Mouse (Mus musculus): ENCODE measurements at regions not wholly inside any gene's neighbourhood (a gene's known extent, or its start where the extent isn't known, plus 50 kb on each side); places are given as distances from the start of the nearest gene placed in this dataset.

DNA sequence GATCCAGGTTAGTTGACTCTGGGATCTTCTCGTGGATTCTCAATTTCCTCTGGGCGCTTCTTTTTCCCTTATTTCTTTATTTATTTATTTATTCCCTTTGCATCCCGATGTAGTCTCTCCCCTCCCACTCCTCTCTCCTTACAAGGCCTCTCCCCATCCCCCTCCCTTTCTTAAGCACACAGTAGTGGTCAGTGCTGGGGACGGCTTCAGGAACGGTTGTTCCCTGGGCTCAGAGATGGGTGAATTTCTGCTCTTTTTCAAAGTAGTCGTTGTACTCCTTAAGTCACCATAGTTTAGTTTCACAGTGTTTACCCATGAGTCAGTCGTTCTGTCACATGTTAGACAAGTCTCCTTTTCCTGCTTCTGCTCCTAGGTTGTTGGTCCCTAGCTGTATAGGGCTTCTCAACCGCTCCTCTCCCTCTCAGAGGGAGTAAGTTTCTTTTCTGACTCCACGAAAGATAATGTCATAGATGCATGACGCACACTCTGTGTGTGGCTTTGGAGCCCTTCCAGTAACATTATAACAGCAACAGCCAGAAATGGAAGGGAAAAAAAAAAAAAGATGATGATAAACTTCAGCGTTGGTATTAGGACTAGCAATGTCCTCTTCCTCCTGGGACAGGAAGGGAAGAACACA, 129.9 kb upstream of the Fat1 start:
- no peak for ATAC-seq (ENCODE audit: low FRiP score, low read depth)
- Histone ChIP-seq H3K4me1 (no peaks in the 10 kb centered on the region), H3K4me3 (no peak overlapping the region), H3K9ac (no peak overlapping the region), H3K9me3 (no peaks in the 10 kb centered on the region), H3K27me3 (replicated peaks) (no peaks in the 10 kb centered on the region), H3K4me2 (replicated peaks) (no peak overlapping the region), H3K36me3 (no peaks in the 10 kb centered on the region), H3K27ac (no peak overlapping the region)
- WGBS, result 79% methylated on average over 11 of the region's 11 CpGs

DNA sequence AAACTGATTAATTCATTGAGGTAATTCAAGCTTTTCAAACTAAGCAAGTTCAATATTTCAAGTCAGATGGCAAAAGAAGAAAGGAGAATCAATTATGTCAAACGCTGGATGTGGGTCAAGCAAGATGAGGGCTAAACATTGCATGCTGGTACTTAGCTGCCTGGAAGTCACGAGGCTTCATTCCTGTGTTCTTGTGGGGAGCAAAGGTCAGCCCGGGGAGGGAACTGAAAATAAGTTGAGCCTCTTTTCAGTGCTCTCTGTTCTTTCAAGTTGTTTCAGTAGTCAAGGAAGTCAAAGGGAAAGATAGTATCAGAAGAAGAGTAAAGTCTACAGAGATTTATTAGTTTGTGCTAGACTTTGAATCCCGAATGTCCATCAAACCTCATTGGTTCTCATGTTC, 122.9 kb upstream of the Fat1 start:
- Histone ChIP-seq H3K9me3 (no peaks in the 10 kb centered on the region), H3K4me2 (replicated peaks) (no peak overlapping the region), H3K9ac (no peak overlapping the region), H3K27ac (no peak overlapping the region), H3K36me3 (no peaks in the 10 kb centered on the region), H3K4me1 (no peaks in the 10 kb centered on the region), H3K4me3 (no peak overlapping the region), H3K27me3 (replicated peaks) (no peaks in the 10 kb centered on the region)
- no peak for ATAC-seq (ENCODE audit: low FRiP score, low read depth)
- WGBS, result 67% methylated on average over 4 of the region's 4 CpGs

DNA sequence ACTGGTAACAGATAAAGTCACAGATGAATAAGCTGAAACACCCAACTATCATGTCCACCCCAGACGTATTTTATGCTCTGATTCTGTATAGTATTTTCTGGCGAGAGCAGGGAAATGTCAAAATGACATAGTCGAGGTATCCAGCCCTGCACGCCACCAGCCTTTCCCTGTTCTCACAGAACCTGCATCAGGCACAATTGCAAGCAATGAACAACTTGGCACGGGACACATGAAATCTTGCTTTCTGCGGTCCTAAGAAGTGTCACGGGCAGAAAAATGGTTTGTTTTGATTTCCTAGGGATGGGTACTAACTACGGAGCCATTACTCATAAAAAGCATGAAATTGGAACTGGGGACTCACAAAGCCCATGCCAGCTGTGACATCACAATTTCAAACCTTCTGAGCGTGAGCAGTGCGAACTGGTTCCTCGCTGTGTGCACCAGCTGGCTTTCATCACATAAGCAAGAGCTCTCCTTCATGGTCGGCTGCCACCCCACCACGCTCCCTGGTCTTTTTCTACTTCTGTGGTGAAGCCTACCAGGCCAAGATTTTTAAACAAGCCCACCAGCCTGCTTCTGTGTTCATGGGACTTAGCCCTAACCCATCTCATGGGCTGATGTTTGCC, 117.6 kb upstream of the Fat1 start:
- Histone ChIP-seq H3K9me3 (no peaks in the 10 kb centered on the region), H3K4me3 (no peak overlapping the region), H3K9ac (no peak overlapping the region), H3K4me1 (no peaks in the 10 kb centered on the region), H3K4me2 (replicated peaks) (no peak overlapping the region), H3K27me3 (replicated peaks) (no peaks in the 10 kb centered on the region), H3K27ac (no peak overlapping the region), H3K36me3 (no peaks in the 10 kb centered on the region)
- no peak for ATAC-seq (ENCODE audit: low FRiP score, low read depth)
- 76% methylated on average over 13 of the region's 13 CpGs for WGBS

DNA sequence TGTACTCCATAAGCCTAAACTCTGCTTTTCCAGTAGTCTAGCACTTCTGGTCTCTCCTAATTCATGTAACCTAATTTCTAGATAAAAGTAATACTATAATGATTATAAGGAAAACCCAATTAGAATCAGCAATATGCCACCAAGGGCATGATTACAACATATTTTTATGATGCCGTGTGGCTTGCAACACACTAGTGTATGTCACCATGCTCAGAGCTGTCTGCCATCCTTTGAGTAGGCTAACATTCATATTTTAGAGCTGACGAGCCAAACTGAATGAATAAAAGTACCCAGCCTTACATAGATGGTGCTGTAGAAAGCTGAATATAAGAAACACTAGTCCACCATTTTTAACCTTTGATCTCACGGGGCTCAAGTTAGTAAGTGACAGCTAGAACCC, 116.0 kb upstream of the Fat1 start:
- Histone ChIP-seq H3K4me2 (replicated peaks) (no peak overlapping the region), H3K9me3 (0 out of 2 replicates have a peak, but pooled peaks cover 12% of the 10 kb centered on the region), H3K36me3 (no peaks in the 10 kb centered on the region), H3K4me3 (no peak overlapping the region), H3K9ac (no peak overlapping the region), H3K4me1 (no peaks in the 10 kb centered on the region), H3K27ac (no peak overlapping the region), H3K27me3 (replicated peaks) (no peaks in the 10 kb centered on the region)
- no peak for ATAC-seq (ENCODE audit: low FRiP score, low read depth)
- WGBS, result 92% methylated on average over 3 of the region's 3 CpGs

DNA sequence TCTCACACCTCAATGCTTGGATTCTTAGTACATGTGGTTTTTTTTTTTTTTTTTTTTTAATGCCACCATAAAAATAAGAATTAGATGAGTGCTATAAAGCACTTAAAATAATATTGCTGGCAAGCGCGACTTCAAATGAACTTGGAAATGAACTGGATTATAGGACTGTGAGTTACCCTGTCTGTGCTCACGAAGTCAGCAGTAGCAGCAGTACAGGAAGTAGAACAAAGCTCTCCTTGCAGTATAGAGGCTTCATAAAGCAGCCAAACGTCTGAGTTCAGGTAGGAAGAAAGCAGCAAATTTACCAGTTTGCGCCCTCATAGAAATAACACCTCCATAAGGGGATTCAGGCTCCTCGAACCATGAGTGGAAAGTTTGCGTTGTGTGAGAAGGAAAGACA, 115.6 kb upstream of the Fat1 start:
- ATAC-seq (ENCODE audit: low FRiP score, low read depth), result no peak
- Histone ChIP-seq H3K4me2 (replicated peaks) (no peak overlapping the region), H3K4me3 (no peak overlapping the region), H3K9ac (no peak overlapping the region), H3K9me3 (0 out of 2 replicates have a peak, but pooled peaks cover 12% of the 10 kb centered on the region), H3K4me1 (no peaks in the 10 kb centered on the region), H3K36me3 (no peaks in the 10 kb centered on the region), H3K27ac (no peak overlapping the region), H3K27me3 (replicated peaks) (no peaks in the 10 kb centered on the region)
- WGBS, result 86% methylated on average over 7 of the region's 7 CpGs

DNA sequence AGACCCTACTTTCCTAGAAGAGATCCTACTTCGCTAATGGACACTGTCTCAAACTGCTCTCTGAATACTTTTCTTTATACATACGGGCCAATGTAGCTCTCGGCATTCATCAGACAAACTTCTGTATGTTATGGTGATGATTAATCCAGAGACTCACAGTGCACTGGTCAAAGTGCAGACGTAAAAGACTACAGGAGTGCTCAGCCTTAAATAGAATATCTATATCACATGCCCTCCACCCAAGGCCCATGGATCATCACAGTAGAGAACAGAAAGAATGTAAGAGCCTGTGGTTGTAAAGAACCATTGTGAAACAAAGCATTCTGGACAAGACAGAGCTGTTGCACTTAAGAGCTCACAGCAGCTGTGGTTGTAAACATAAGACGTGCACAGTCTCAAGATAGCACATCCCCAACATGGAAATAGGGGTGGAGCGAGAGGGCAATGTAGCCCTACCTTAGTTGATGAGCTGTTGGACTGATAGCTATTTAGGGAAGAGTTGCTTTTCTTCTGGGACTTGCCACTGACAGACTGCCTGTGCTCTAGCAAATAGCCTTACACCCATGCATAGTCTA, 110.0 kb upstream of the Fat1 start:
- Histone ChIP-seq H3K4me3 (no peak overlapping the region), H3K4me2 (replicated peaks) (no peak overlapping the region), H3K9me3 (0 out of 2 replicates have a peak, but pooled peaks cover 12% of the 10 kb centered on the region), H3K9ac (no peak overlapping the region), H3K4me1 (no peaks in the 10 kb centered on the region), H3K36me3 (no peaks in the 10 kb centered on the region), H3K27me3 (replicated peaks) (no peaks in the 10 kb centered on the region), H3K27ac (no peak overlapping the region)
- ATAC-seq (ENCODE audit: low FRiP score, low read depth), result no peak
- WGBS, result 84% methylated on average over 6 of the region's 6 CpGs

DNA sequence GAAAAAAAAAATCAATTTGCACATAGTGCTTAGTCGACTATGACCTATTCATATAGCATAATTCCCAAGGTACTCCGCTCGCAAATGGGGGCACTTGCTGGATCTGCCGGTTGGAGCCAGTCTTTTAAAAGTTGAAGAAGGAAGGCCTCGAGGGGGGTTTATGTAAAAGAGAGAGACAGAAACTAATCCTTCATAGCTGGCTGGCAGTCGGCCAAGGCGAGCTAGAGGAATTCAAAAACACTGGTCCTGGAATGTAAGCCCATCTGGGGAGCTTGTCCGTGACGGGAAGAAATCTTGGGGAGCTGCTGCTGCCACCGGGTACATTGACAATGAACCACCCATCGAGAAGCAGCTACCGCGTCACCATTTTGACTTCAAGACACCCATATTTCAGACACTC, 108.3 kb upstream of the Fat1 start:
- no peak overlapping the region for H3K27ac ChIP-seq
- 0 out of 2 replicates have a peak overlapping the region, but pooled peaks have one; percentile 7 for H3K4me2 ChIP-seq (replicated peaks)
- no peaks in the 10 kb centered on the region for H3K27me3 ChIP-seq (replicated peaks)
- H3K9me3 ChIP-seq, result 0 out of 2 replicates have a peak, but pooled peaks cover 12% of the 10 kb centered on the region
- H3K4me1 ChIP-seq, result no peaks in the 10 kb centered on the region
- no peak overlapping the region for H3K4me3 ChIP-seq
- H3K9ac ChIP-seq, result no peak overlapping the region
- WGBS, result 45% methylated on average over 13 of the region's 13 CpGs
- ATAC-seq (ENCODE audit: low FRiP score, low read depth), result no peak
- no peaks in the 10 kb centered on the region for H3K36me3 ChIP-seq

DNA sequence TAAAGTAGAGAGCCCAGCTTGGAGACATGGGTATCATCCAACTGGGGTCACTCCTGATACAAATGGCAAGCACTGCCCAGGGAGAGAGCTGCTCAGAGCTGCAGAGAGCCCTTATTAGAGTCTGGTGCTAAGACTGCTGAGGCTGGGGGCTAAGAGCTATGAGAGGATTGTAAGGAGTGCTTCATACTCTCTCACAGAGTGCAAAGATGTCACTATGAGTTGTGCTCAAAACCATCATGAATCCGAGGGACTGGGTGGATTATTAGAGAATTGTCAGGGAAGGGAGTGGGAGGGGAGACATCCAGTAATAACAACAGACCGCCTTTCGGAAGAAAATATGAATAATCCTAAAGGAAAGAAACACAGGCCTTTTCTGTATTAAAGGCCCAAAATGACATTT, 107.2 kb upstream of the Fat1 start:
- 91% methylated on average over 3 of the region's 3 CpGs for WGBS
- no peak overlapping the region for H3K9ac ChIP-seq
- 0 out of 2 replicates have a peak, but pooled peaks cover 12% of the 10 kb centered on the region for H3K9me3 ChIP-seq
- no peaks in the 10 kb centered on the region for H3K36me3 ChIP-seq
- no peaks in the 10 kb centered on the region for H3K27me3 ChIP-seq (replicated peaks)
- H3K27ac ChIP-seq, result no peak overlapping the region
- H3K4me2 ChIP-seq (replicated peaks), result no peak overlapping the region
- ATAC-seq (ENCODE audit: low FRiP score, low read depth), result no peak
- no peaks in the 10 kb centered on the region for H3K4me1 ChIP-seq
- no peak overlapping the region for H3K4me3 ChIP-seq

DNA sequence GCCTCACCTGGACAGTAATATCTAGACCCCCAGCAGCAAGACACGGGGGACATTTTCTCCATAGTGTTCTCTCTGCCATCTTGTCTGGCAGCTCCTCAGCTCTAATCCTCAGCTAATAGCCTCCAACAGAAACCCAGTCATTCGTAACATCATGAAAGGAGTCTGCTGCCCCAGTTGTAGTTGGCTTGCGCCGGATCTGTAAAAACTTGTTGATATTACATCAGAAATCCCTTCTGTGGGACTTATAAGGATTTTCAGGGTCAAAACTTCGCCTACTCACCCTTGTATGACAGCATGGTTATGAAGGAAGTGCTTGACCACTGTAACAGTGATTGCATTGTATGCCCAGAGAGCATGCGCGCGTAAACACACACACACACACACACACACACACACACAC, 96.8 kb upstream of the Fat1 start:
- no peak overlapping the region for H3K9ac ChIP-seq
- H3K9me3 ChIP-seq, result no peaks in the 10 kb centered on the region
- no peaks in the 10 kb centered on the region for H3K4me1 ChIP-seq
- H3K27ac ChIP-seq, result no peak overlapping the region
- WGBS, result 96% methylated on average over 8 of the region's 8 CpGs
- no peak for ATAC-seq (ENCODE audit: low FRiP score, low read depth)
- H3K27me3 ChIP-seq (replicated peaks), result no peaks in the 10 kb centered on the region
- H3K4me3 ChIP-seq, result no peak overlapping the region
- no peak overlapping the region for H3K4me2 ChIP-seq (replicated peaks)
- H3K36me3 ChIP-seq, result no peaks in the 10 kb centered on the region

DNA sequence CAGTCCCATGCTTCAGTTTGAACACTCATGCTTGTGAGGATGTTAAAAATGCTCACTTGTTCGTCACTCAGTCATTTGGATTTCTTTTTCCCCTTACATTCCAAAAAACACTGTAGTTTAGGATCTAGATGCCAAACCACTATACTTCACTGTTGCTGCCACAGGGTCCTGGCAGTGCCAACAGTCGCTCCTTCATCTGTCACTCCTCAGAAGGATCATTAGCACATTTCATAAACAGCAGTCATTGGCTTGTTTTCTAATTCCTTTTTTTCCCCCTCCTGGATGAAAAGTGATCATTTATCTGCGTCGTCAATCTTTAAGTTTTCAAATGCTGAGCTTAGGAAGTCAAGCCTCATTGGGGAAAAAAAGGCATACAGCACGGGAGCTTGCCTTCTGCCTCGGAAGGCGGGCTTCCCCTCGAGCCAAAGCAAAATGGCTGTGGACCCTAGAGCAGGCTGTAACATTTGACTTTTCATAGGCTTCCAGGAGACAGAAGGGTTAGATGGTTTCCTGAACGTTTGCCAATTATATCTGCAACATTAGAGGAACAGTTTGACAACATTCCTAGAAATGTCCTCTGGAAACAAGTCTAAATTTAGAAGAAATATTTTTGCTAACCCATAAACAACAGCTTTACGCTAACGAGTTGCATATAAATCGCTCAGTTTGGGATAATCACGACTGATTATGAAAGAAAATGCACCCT, 95.6 kb upstream of the Fat1 start:
- no peaks in the 10 kb centered on the region for H3K4me1 ChIP-seq
- H3K27ac ChIP-seq, result no peak overlapping the region
- no peaks in the 10 kb centered on the region for H3K9me3 ChIP-seq
- 72% methylated on average over 13 of the region's 13 CpGs for WGBS
- no peaks in the 10 kb centered on the region for H3K36me3 ChIP-seq
- no peak overlapping the region for H3K4me3 ChIP-seq
- no peak for ATAC-seq (ENCODE audit: low FRiP score, low read depth)
- H3K27me3 ChIP-seq (replicated peaks), result no peaks in the 10 kb centered on the region
- H3K4me2 ChIP-seq (replicated peaks), result no peak overlapping the region
- H3K9ac ChIP-seq, result no peak overlapping the region

DNA sequence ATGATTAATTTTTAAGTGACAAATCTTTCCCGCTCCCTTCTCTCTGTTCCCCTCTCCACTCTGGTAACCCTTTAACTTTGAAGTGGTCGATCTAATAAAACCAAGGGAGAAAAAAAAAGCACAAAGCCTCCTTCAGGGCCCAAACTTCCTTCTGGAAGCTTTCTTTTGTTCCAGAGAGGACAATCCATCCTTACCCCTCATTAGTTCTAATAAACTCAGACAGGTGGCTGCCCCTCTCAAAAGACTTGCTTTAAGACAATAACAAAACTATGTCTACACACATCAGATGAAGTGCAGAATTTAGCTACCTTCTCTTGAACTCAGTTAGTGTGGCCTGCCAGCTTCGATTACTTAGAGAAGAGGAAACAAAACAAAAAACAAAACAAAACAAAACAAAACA, 94.6 kb upstream of the Fat1 start:
- Histone ChIP-seq H3K9ac (no peak overlapping the region), H3K27ac (no peak overlapping the region), H3K4me3 (no peak overlapping the region), H3K27me3 (replicated peaks) (no peaks in the 10 kb centered on the region), H3K9me3 (no peaks in the 10 kb centered on the region), H3K4me2 (replicated peaks) (no peak overlapping the region), H3K36me3 (no peaks in the 10 kb centered on the region), H3K4me1 (no peaks in the 10 kb centered on the region)
- ATAC-seq (ENCODE audit: low FRiP score, low read depth), result no peak
- WGBS, result 17% methylated on average over 3 of the region's 3 CpGs

DNA sequence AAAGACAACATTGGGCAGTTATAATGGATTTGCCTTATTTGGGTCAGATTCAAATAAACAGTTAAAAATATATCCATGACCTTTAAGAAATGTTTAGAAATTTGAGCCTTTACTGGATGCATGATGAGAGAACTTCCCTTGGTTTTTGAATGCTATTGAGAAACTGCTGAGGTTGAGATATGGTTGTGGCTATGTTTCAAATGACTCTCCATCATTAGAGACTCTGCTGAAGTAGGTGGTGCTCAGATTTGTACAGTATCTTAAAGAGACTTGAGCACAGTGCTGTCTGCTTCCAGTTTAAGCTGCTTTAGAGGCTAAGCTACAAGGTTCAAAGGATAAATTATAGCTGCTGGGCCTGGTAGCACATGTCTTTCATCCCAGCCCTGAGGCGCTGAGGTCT, 90.9 kb upstream of the Fat1 start:
- Histone ChIP-seq H3K9ac (no peak overlapping the region), H3K36me3 (no peaks in the 10 kb centered on the region), H3K4me2 (replicated peaks) (no peak overlapping the region), H3K27ac (no peak overlapping the region), H3K4me3 (no peak overlapping the region), H3K9me3 (no peaks in the 10 kb centered on the region), H3K4me1 (no peaks in the 10 kb centered on the region), H3K27me3 (replicated peaks) (no peaks in the 10 kb centered on the region)
- WGBS, result 89% methylated on average over 1 of the region's 1 CpGs
- ATAC-seq (ENCODE audit: low FRiP score, low read depth), result no peak

Data from neural tube, embryonic 12.5 days (tissue).